Mouse (Mus musculus): Measurements from ENCODE around the gene Fndc3b. TPM values are rescaled to one million over a fixed set of nuclear protein-coding genes. Genes with fewer than 3 reads are reported as not detected.
A peak's percentile ranks its signal among the peaks of the same experiment; 100 is the strongest.

Fndc3b gene
- polyA plus RNA-seq, 1 experiment from 2014 or later = 24.5 TPM

GRCm38 (mm10) chr3:27626301-27626700 is 84.8 kb downstream of the Fndc3b start:
- 87% methylated on average over 8 of the region's 8 CpGs for WGBS
- H3K9ac ChIP-seq = no peak overlapping the region
- peaks cover 5% of the 10 kb centered on the region; the same call in 1 of the 2 replicates for H3K36me3 ChIP-seq
- no peaks in the 10 kb centered on the region for H3K27me3 ChIP-seq (replicated peaks)
- H3K27ac ChIP-seq = no peak overlapping the region
- no peak overlapping the region for H3K4me2 ChIP-seq
- ATAC-seq (ENCODE audit: insufficient read depth, low FRiP score, low read depth) = no peak
- H3K4me1 ChIP-seq = no peaks in the 10 kb centered on the region
- no peaks in the 10 kb centered on the region for H3K9me3 ChIP-seq
- no peak overlapping the region for H3K4me3 ChIP-seq (replicated peaks)

- ATAC-seq (ENCODE audit: insufficient read depth, low FRiP score, low read depth) = no peak
- Histone ChIP-seq H3K9me3 (no peaks in the 10 kb centered on the region), H3K36me3 (peaks cover 5% of the 10 kb centered on the region; the same call in 1 of the 2 replicates), H3K9ac (no peak overlapping the region), H3K4me3 (replicated peaks) (no peak overlapping the region), H3K27ac (no peak overlapping the region), H3K4me2 (no peak overlapping the region), H3K4me1 (no peaks in the 10 kb centered on the region), H3K27me3 (replicated peaks) (no peaks in the 10 kb centered on the region)
- 70% methylated on average over 8 of the region's 8 CpGs for WGBS
These were observed 85.5 kb downstream of the Fndc3b start for GRCm38 (mm10) chr3:27625592-27625985.

GRCm38 (mm10) chr3:27624974-27625591 is 86.0 kb downstream of the Fndc3b start:
- no peak for ATAC-seq (ENCODE audit: insufficient read depth, low FRiP score, low read depth)
- H3K36me3 ChIP-seq = peaks cover 5% of the 10 kb centered on the region; the same call in 1 of the 2 replicates
- H3K27ac ChIP-seq = no peak overlapping the region
- no peak overlapping the region for H3K9ac ChIP-seq
- no peaks in the 10 kb centered on the region for H3K27me3 ChIP-seq (replicated peaks)
- WGBS = 79% methylated on average over 12 of the region's 12 CpGs
- no peaks in the 10 kb centered on the region for H3K9me3 ChIP-seq
- H3K4me2 ChIP-seq = no peak overlapping the region
- no peak overlapping the region for H3K4me3 ChIP-seq (replicated peaks)
- H3K4me1 ChIP-seq = 0 out of 2 replicates have a peak, but pooled peaks cover under 1% of the 10 kb centered on the region

- H3K4me2 ChIP-seq = no peak overlapping the region
- 0 out of 2 replicates have a peak overlapping the region, but pooled peaks have one; percentile 1 for H3K27ac ChIP-seq
- H3K9ac ChIP-seq = no peak overlapping the region
- no peaks in the 10 kb centered on the region for H3K9me3 ChIP-seq
- WGBS = 46% methylated on average over 4 of the region's 4 CpGs
- no peak overlapping the region for H3K4me3 ChIP-seq (replicated peaks)
- H3K4me1 ChIP-seq = peaks cover 9% of the 10 kb centered on the region
- peaks cover 5% of the 10 kb centered on the region; the same call in 1 of the 2 replicates for H3K36me3 ChIP-seq
- H3K27me3 ChIP-seq (replicated peaks) = no peaks in the 10 kb centered on the region
- ATAC-seq (ENCODE audit: insufficient read depth, low FRiP score, low read depth) = no peak
These were observed 88.7 kb downstream of the Fndc3b start for GRCm38 (mm10) chr3:27622451-27622850.

GRCm38 (mm10) chr3:27621176-27621575 is 89.9 kb downstream of the Fndc3b start:
- no peak overlapping the region for H3K4me2 ChIP-seq
- H3K27me3 ChIP-seq (replicated peaks) = no peaks in the 10 kb centered on the region
- H3K9ac ChIP-seq = no peak overlapping the region
- H3K4me3 ChIP-seq (replicated peaks) = no peak overlapping the region
- no peak for ATAC-seq (ENCODE audit: insufficient read depth, low FRiP score, low read depth)
- peaks cover 5% of the 10 kb centered on the region; the same call in 1 of the 2 replicates for H3K36me3 ChIP-seq
- no peaks in the 10 kb centered on the region for H3K9me3 ChIP-seq
- H3K4me1 ChIP-seq = peaks cover 18% of the 10 kb centered on the region
- WGBS = 49% methylated on average over 4 of the region's 4 CpGs
- no peak overlapping the region for H3K27ac ChIP-seq

GRCm38 (mm10) chr3:27617733-27618132 is 93.4 kb downstream of the Fndc3b start:
- H3K9ac ChIP-seq = no peak overlapping the region
- no peaks in the 10 kb centered on the region for H3K9me3 ChIP-seq
- H3K4me1 ChIP-seq = peaks cover 24% of the 10 kb centered on the region
- WGBS = 56% methylated on average over 9 of the region's 9 CpGs
- no peaks in the 10 kb centered on the region for H3K27me3 ChIP-seq (replicated peaks)
- no peak overlapping the region for H3K4me2 ChIP-seq
- no peak overlapping the region for H3K4me3 ChIP-seq (replicated peaks)
- 0 out of 2 replicates have a peak, but pooled peaks have one; percentile 38 for ATAC-seq (ENCODE audit: insufficient read depth, low FRiP score, low read depth)
- no peaks in the 10 kb centered on the region for H3K36me3 ChIP-seq
- peak overlapping the region; percentile 59; the same call in 1 of the 2 replicates for H3K27ac ChIP-seq

- H3K4me1 ChIP-seq = peaks cover 27% of the 10 kb centered on the region
- no peaks in the 10 kb centered on the region for H3K27me3 ChIP-seq (replicated peaks)
- H3K27ac ChIP-seq = peak overlapping the region; percentile 59; the same call in 1 of the 2 replicates
- no peak overlapping the region for H3K9ac ChIP-seq
- H3K36me3 ChIP-seq = no peaks in the 10 kb centered on the region
- H3K9me3 ChIP-seq = no peaks in the 10 kb centered on the region
- no peak overlapping the region for H3K4me3 ChIP-seq (replicated peaks)
- WGBS = 47% methylated on average over 1 of the region's 1 CpGs
- no peak overlapping the region for H3K4me2 ChIP-seq
- ATAC-seq (ENCODE audit: insufficient read depth, low FRiP score, low read depth) = no peak
These were observed 93.9 kb downstream of the Fndc3b start for GRCm38 (mm10) chr3:27617237-27617499.

- Histone ChIP-seq H3K9me3 (no peaks in the 10 kb centered on the region), H3K9ac (no peak overlapping the region), H3K4me2 (no peak overlapping the region), H3K36me3 (no peaks in the 10 kb centered on the region), H3K27me3 (replicated peaks) (no peaks in the 10 kb centered on the region), H3K27ac (peak overlapping the region; percentile 6), H3K4me3 (replicated peaks) (no peak overlapping the region), H3K4me1 (peaks cover 27% of the 10 kb centered on the region)
- ATAC-seq (ENCODE audit: insufficient read depth, low FRiP score, low read depth) = peak; percentile 13; the same call in 1 of the 2 replicates
- 40% methylated on average over 19 of the region's 19 CpGs for WGBS
These were observed 94.5 kb downstream of the Fndc3b start for GRCm38 (mm10) chr3:27616421-27617236.

GRCm38 (mm10) chr3:27615479-27615878 is 95.6 kb downstream of the Fndc3b start:
- WGBS = 77% methylated on average over 8 of the region's 8 CpGs
- Histone ChIP-seq H3K36me3 (no peaks in the 10 kb centered on the region), H3K9ac (no peak overlapping the region), H3K9me3 (no peaks in the 10 kb centered on the region), H3K4me1 (peaks cover 27% of the 10 kb centered on the region), H3K4me2 (no peak overlapping the region), H3K27me3 (replicated peaks) (no peaks in the 10 kb centered on the region), H3K4me3 (replicated peaks) (no peak overlapping the region), H3K27ac (no peak overlapping the region)
- no peak for ATAC-seq (ENCODE audit: insufficient read depth, low FRiP score, low read depth)

- WGBS = 91% methylated on average over 11 of the region's 11 CpGs
- Histone ChIP-seq H3K27me3 (replicated peaks) (no peaks in the 10 kb centered on the region), H3K9ac (no peak overlapping the region), H3K4me2 (no peak overlapping the region), H3K4me3 (replicated peaks) (no peak overlapping the region), H3K4me1 (peaks cover 24% of the 10 kb centered on the region), H3K27ac (no peak overlapping the region), H3K9me3 (no peaks in the 10 kb centered on the region), H3K36me3 (no peaks in the 10 kb centered on the region)
- no peak for ATAC-seq (ENCODE audit: insufficient read depth, low FRiP score, low read depth)
These were observed 97.3 kb downstream of the Fndc3b start for GRCm38 (mm10) chr3:27613828-27614227.

GRCm38 (mm10) chr3:27613011-27613410 is 98.1 kb downstream of the Fndc3b start:
- no peaks in the 10 kb centered on the region for H3K27me3 ChIP-seq (replicated peaks)
- no peak for ATAC-seq (ENCODE audit: insufficient read depth, low FRiP score, low read depth)
- no peak overlapping the region for H3K4me2 ChIP-seq
- H3K4me3 ChIP-seq (replicated peaks) = no peak overlapping the region
- 59% methylated on average over 4 of the region's 4 CpGs for WGBS
- H3K9me3 ChIP-seq = no peaks in the 10 kb centered on the region
- no peak overlapping the region for H3K9ac ChIP-seq
- H3K27ac ChIP-seq = no peak overlapping the region
- H3K36me3 ChIP-seq = no peaks in the 10 kb centered on the region
- H3K4me1 ChIP-seq = peaks cover 28% of the 10 kb centered on the region

- Histone ChIP-seq H3K36me3 (no peaks in the 10 kb centered on the region), H3K9ac (no peak overlapping the region), H3K4me3 (replicated peaks) (no peak overlapping the region), H3K27ac (no peak overlapping the region), H3K9me3 (no peaks in the 10 kb centered on the region), H3K4me1 (peaks cover 30% of the 10 kb centered on the region), H3K27me3 (replicated peaks) (no peaks in the 10 kb centered on the region), H3K4me2 (no peak overlapping the region)
- WGBS = 73% methylated on average over 5 of the region's 5 CpGs
- no peak for ATAC-seq (ENCODE audit: insufficient read depth, low FRiP score, low read depth)
These were observed 99.1 kb downstream of the Fndc3b start for GRCm38 (mm10) chr3:27611986-27612385.
